Mouse (Mus musculus): Measurements from ENCODE around the gene Ctxn1.

DNA sequence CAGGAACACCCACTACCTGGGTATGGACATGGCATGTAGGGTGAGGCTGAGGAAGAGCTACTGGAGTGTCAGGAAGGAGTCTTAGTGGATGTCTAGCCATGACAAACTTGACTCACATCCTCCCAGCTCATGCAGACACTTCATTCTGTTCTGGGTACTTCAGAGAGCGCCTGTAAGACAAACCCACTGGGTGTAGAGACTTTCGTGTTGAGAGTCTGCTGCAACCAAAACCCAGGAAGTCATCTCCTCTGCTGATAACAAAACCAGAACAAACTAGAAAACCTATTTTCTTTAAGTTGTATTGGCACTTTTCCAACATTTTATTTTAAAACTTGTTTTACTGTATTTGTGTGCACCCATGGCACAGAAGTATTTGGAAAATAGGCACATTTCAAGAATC lies 46.8 kb upstream of the Ctxn1 start:
- TF ChIP-seq CTCF (IDR thresholded peaks at IDR 0.05; ENCODE audit: low read depth) (no peak), EP300 (IDR thresholded peaks at IDR 0.05; ENCODE audit: low read depth) (no peak)
